Mouse (Mus musculus) urinary bladder, adult 2 months (tissue): Measurements from ENCODE around the gene Sytl1. TPM values are rescaled to one million over a fixed set of nuclear protein-coding genes. Genes with fewer than 3 reads are reported as not detected.
A peak's percentile ranks its signal among the peaks of the same experiment; 100 is the strongest.

Experiments used
- DNase-seq: peaks from one replicate; pipeline ENCODE4 v3.0.0; 2022; ENCODE audit warnings: low spot score
- polyA plus RNA-seq: library from polyadenylated mRNA; depleted of rRNA; stranded (reverse); fragments of >200 nt; gene quantifications from 2 replicates; pipeline ENCODE4 v1.2.3, GENCODE M21; 2012

Gene Sytl1
- polyA plus RNA-seq, 1 experiment: 79.6 TPM

DNA sequence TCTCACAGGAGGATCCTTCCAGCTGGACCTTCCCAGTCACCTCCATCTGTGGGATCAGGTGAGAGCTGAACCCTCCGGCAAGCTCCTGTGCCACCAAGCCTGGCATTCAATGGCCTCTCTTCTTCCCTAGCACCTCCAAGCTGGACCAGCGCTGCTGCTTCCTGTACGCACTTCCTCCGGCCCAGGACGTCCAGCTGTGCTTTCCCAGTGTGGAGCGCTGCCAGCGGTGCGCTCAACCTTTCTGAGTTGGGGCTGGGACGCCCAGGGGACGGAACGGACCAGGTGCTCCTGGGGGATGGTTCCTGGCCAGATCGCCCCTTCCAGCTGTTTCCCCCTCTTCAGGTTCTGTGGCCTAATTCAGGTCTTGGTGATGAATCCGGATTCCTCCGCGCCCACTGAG is 15.8 kb downstream of the Sytl1 start:
- DNase-seq: no peak

DNA sequence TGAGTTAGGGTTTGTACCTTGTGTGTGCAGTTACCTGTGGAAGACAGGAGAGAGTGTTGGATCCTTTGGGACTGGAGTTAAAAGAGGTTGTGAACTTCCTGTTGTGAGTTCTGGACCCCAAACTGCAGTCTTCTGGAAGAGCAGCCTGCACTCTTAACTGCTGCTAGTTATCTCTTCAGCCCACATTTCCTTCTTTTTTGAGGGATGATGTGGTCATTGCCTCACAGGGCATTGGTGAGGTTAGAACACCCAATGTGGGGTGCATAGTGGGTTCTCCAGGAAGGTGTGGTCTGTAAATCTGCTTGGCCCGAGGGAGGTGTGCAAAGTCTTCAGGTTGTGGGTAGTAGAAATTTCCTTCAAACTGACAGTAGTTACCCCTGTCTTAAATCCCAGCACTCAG is 18.6 kb downstream of the Sytl1 start:
- DNase-seq: no peak

DNA sequence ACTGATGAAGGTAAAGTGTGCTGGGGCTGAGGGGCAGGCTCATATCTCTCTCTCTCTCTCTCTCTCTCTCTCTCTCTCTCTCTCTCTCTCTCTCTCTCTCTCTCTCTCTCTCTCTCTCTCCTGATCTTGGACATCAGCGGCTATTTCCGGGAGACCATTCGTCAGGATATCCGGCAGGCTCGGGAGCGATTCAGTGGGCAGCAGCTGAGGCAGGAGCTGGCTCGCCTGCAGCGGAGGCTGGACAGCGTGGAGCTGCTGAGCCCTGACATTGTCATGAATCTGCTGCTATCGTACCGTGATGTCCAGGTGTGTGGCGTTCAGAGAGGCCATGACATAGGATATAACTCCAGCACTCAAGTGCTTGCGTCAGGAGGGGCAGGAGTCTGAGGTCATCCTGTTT is 19.4 kb downstream of the Sytl1 start:
- no peak for DNase-seq

DNA sequence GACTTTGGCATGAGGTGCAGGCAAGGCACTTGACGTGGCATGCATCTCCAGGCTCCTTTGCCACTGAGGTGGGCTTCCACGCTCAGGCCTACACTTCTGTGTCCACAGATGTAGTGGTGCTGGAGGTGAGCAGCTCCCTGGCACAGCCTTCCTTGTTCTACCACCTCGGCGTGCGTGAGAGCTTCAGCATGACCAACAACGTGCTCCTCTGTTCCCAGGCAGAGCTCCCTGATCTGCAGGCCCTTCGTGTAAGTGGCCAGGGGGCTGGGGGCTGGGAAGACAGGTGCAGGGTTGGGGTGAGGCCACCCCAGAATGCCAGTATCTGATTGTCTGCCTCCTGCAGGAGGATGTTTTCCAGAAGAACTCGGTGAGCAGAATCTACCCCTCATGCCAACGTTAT is 20.2 kb downstream of the Sytl1 start:
- no peak for DNase-seq

DNA sequence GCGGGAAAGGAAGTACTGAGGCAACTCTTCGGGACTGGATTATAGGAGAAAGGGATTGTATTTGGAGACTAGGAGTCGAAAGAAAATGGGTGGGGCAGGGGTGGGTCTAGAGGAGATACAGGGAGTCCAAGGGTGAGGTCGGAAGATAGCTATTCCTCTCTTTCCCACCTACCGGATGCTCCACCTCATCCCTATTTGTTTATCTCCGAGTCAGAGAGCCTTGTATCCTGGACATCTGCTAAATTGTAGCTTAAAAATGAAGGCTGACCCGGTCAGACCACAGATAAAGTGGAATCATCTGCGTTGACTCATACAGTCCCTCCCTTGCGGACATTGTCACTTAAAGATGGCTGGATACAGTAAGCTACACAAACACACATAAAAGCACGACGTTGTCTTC is 21.0 kb downstream of the Sytl1 start:
- DNase-seq: no peak

DNA sequence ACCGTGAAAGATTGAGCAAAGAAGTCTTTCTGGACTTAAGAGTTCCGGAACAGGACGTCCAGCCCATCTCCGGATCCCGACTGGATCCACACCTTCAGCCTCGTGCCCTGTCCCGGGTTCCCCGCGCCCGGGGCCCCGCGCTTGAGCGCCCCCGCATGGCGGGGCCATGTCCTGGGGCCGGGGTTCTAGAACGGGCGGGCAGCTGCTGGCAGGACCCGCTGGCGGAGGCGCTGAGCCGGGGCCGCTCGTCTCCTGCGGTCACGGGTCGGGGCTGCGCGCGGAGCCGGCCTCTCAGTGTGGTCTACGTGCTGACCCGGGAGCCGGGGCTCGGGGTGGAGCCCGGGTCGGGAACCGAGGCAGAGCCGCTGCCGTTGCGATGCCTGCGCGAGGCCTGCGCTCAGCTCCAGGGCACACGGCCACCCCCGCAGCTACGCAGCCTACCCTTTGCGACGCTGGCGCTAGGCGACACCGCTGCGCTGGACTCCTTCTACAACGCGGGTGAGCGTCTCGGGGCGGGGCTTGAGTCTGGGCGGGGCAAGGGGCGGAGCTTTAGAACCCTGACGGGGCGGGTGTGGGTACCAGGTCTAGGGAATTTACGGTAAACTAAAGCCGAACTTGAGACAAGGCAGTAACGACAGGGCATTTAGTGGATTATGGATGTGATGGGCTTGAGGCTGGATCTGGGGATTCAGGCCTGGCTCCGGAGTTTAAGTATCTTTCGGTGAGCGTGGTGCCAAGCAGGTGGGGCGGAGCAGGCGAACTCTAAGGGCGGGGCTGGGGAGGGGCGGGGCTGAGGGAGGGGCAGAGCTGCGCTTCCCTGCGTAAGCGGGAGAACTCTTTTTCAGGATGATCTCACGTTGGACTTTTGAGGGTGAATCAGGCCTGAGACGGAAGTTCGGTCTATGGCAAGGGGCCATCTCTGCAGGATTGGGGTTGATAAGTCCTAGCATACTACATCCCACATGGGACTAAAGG is 21.7 kb downstream of the Sytl1 start:
- peak; percentile 87 for DNase-seq

DNA sequence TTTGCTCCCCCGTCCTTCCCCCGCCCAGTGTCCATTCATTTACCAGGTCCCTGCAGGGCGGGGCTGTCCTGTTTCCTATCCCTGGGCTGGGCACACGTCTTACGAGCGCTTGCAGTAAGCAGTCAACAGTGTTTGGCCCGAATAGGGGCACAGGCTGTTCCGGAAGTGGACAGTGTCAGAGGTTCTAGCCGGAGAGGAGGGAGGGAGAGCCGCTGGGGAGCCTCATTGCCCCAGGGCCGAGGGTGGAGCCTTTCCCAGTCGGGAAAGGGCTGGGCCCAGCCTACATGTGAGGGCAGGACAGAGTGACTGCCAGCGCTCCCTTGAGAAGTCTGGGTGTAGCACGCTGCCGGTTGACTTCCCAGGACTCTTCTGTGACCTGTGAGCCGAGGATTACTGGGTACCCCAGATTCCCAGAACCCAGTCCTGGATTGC is 22.4 kb downstream of the Sytl1 start, which contains the start of gene Map3k6:
Gene Map3k6, plus strand, starts transcription at position 329 of the 432 bp plus-strand sequence.
- peak; percentile 74 for DNase-seq

DNA sequence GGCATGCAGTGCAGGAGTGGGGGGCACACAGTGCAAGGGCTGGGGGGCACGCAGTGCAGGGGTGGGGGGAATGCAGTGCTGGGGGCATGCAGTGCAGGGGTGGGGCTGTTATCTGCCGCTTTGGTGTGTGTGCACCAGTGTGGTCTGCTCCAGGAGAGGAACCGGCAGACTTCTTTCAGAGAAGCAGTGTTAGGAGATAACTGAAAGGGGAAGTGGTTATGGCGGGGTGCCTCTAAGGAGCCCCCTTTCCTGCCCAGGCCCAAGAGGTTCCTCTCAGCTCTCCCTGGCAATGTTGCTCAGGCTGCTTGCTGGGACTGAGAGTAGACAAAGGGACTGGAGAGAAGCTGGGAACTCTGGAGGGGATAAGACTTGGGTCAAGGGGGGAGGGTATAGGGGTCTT is 25.0 kb downstream of the Sytl1 start:
- DNase-seq: no peak

DNA sequence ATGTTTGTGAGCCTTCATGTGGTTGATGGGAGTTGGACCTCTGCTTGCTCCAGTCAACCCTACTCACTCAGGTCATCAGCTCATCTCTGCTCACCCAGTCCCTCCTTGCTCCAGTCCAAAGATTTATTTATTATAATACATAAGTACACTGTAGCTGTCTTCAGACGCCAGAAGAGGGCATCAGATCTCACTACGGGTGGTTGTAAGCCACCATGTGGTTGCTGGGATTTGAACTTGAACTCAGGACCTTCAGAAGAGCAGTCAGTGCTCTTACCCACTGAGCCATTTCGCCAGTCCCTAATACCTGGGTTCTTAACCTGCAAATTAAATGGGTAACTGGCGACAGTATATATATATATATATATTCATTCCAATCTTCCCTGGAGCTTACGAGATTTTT is 27.5 kb downstream of the Sytl1 start:
- no peak for DNase-seq

DNA sequence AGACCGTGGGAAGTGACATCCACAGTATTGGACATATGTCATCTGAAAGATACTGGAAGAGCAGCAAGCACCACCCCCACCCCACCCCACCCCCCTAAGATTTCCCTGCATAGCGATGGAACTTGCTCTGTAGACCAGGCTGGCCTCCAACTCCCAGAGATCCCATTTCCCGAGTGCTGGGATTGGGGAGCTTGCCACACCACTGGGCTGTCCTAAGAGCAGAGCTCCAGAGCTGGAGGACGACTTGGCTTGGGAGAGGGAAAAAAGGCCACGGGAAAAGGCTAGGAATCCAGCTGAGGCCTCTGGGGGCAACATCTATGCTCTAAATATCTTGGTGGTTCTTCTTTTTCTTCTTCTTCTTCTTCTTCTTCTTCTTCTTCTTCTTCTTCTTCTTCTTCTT is 28.1 kb downstream of the Sytl1 start:
- DNase-seq: no peak

DNA sequence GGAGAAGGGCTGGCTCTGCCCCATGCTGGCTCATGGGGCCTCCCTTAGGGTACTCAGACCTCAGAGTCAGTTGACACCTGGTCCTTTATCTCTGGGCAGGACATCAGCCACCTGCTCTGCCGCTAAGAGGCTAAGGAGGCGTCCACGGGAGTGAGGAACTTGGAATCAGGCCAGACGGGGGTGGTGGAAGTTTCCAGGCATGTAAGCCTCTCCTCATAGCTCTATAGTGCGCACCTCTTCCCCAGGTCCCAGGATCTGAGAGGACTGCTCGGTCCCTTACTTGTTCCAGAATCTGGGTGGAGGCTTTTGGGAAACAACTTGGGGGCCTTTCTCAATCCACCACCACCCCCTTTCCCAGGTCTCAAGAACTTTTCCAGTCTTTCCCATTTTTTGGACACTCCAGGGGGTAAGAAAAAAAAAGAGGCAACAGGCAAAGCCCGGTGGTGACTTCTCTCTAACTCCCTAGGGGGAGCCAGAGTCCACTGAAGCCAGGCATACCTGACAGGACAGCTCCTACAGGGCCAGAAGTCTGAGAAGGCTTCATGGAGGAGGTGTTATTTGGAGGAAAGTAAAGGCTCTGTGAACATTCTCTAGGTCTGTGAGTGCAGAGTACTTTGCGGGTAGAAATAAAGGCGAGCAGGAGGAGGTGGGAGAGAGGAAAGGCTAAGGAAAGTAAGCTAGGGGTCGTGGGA is 29.5 kb downstream of the Sytl1 start:
- no peak for DNase-seq

DNA sequence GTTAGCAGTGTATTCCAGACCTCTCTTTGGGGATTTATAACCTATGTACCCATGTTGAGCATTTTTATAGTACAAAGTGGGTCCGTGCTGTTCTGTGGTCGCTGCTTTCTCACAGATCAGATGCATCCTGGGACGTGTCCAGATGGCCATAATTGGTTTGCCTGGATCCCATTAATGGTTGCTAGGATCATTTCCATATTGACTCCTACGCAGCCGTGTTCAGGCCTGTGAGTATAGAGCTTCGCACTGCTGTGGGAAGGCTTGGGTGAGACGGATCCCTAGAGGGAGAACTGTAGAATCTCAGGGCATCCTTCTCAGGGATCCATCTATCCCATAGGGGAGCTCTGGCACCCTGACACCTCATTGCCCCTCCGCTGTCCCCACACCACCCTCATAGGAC is 33.3 kb downstream of the Sytl1 start:
- no peak for DNase-seq

DNA sequence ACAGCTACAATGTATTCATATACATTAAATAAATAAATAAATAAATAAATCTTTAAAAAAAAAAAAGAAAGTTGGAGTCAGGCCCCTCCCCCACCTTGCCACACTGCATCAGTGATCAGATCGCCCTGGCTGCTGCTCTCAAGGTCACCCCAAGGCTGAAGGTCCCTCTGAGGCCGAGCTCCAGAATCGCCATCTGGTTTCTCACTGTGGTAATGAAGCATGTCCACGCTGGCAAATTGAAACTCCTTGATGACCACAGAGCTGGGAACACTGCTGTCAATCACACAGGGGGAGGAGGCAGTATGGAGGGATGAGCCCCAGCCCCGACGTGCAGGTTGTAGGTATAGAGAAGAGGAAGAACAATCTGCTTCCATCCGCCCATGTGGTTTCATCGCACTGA is 35.3 kb downstream of the Sytl1 start:
- no peak for DNase-seq

DNA sequence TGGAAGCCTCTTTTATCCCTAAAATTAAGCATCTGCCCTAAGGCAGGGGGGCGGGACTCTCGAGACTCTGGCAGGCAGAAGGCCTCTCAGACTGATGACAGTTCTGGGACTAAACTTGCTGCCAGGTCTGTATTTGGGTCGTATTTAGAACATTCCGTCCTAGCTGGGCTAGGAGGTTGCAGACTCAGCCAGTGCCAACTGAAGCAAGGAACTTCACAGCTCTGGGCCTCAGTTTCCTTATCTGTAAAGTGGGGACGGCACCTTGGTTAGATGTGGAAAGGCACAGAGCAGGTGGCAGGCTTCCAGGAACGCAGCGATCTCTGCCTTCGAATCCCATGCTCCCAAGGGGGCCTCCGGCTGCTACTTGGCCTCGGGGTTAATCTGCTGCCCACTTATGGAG is 36.8 kb downstream of the Sytl1 start:
- no peak for DNase-seq

DNA sequence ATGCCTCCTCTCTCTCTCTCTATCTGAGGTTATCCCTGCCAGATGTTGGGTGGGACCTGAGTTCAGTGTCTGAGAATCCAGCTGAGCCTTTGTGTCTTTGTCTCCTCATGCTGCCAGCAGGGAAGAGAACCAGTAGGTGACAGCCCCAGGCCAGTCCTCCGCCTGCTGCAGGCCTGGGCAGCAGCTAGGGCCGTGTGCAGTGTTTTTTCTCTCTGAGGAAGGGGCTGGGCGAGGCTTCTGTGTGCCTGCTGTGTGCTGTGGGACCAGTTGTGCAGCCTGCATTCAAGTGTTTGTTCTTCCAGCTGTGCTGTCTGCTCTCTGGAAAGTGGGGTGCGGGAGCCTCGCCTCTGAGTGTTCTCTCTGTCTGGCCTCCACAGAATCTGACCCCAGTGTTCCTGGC is 39.0 kb downstream of the Sytl1 start:
- DNase-seq: no peak

DNA sequence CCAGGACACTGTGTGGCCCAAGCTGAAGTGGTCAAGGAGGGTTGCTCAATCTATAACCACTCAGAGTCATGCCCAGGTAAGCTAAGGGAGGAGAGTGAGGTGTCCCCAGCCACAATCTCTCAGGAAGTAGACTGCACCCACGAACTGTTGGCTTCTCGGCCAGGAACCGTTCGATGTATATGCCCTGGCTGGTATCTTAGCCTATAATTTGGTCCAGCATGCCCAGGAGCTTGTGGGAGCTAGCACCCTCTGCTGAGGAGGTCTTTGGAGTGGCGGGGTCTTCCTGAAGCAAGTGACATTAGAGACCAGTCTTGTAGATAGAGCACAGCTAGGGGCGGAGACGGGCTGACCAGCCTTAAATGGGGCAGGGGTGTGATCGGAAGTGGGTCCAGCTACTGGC is 41.2 kb downstream of the Sytl1 start:
- DNase-seq: no peak

DNA sequence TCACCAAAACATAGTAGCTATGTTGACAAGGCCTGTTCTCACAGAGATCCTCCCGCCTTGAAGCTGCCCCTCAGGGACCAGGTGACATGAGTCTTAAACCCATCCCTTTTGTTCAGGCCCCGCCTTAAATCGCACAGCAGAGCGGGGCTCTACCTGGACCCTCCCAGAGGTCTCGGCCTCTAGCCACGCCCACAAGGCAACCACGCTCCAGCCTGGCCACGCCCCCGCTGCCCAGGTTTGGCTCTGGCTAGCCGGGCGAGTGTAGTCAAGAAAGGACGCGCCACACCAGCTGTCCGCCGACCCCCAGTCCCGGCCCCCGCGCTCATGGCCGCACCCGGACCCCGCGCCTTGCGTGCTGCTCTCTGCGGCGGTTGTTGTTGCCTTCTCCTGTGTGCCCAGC is 42.3 kb downstream of the Sytl1 start:
- no peak for DNase-seq

DNA sequence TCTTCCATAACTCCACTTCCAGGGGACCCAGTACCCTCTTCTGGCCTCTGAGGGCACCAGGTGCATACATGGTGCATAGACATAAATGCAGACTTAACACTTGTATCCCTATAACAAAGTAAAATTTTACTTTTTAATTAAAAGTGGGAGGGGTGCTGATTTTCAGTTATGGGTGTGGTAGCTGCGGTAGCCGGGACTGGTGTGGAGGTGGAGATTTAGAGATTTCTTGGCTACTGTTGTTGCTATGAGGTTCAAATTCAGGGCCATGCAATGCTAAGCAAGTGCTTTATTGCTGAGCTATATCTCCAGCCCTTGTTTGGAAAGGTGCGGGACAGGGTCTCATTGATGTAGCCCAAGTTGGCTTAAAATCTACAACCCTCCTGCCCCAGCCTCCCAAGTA is 44.2 kb downstream of the Sytl1 start:
- no peak for DNase-seq

DNA sequence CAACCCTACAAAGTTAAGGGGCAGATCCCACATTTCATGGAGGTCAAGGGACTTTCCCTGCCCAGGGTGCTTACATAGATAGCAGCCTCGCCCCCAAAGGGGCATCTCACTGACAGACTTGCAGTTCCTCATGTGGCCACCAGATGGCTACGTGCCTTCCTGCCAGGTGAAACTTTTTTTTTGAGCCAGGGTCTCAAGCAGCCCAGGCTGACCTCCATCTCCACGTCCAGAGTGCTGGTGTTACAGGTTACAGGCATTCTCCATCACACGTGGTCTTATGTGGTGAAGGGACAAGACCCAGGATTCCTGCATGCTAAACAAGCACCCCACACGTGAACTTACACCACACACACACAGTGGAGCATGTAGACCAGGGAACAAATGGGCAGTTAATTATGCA is 45.3 kb downstream of the Sytl1 start:
- DNase-seq: no peak

DNA sequence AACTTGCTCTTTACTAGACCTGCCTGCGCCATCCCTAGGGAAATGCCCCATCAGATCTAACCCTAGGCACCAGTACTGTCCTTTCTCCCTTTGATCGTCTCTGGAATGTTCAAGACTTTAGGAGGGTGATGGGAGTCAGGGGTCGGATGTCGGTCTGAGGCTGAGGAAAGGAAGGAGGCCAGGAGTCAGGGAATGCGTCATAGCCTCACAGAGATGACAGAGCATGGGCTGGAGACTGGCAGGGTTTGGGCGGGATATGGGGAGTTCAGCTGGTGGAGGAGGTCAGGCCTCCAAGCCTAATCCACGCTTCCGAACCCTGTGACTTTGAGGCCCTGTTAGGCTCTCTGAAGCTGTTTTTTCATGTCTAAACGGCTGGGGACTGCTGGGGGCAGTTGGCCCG is 49.3 kb downstream of the Sytl1 start:
- DNase-seq: no peak

DNA sequence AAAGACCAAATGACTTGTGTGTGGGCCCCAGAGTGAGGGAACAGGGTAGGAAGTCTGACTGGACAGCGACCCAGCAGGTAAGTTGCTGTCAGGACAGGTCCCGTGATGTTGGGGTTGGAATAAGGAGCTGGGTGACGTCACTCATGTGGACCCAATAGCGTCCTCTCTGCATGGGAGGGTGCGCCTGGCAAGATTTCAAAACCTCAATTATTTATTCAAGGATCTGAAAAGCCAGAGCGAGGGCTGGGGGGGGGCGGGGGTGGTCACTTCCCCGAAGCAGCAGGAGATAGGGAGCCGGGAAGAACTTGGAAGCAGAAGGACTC is 49.7 kb downstream of the Sytl1 start:
- DNase-seq: no peak

DNA sequence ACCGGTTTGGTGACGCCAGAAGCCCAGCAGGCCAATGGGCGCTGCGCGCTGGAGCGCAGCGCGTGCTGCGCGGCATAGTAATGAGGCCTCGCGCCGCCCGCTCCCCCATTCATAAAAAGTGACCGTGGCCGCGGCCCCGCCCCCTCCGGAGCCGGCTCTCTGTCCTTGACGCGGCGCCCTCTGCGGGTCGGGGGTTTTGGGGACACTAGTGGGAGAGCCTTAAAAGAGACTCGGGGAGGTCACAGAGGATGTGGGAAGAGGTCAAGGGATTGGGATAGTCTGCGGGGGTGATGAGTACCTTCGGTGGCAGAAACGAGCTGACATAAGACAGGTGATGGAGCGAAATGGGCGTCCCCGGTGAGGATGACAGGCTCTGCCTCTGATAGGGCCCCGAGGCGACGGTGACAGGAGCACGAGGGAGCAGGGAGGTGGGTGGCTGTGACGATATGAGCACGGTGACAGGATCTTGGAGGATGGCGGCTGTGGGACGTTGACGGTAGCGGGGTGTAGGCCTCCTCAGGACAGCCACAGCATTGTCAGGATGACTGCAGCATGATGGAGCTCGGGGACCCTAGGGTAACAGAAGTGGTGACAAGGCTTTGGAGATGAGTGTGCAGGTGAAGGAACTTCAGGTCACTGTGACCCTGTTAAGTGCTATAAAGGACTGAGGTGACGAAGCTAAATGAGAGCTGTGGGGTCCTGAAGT is 50.2 kb downstream of the Sytl1 start:
- DNase-seq: peak; percentile 69
